Mouse (Mus musculus) CH12.LX (cell line): ENCODE results near the gene Zbtb6. TPM values are rescaled to one million over a fixed set of nuclear protein-coding genes. Genes with fewer than 3 reads are reported as not detected.

Experiments used
- DNase-seq: peaks from one replicate; pipeline ENCODE4 v3.0.0-alpha.2; 2013; ENCODE audit errors: extremely low read depth
- H3K27ac ChIP-seq: 2 replicates; pipeline ENCODE4 v1.5.1; 2012; ENCODE audit warnings: low read depth, mild to moderate bottlenecking, control low read depth, moderate library complexity; ENCODE audit not compliant: insufficient read depth
- H3K27me3 ChIP-seq: replicated peaks from 2 replicates; pipeline ENCODE3; 2012; ENCODE audit warnings: inconsistent platforms
- H3K36me3 ChIP-seq, 2 experiments: replicated peaks in 1 of 2; 2 replicates each; pipeline versions ENCODE3 to v1.6.1; 2012; ENCODE audit warnings: inconsistent platforms in 1 of 2, low read length in 1 of 2, mild to moderate bottlenecking in 1 of 2, mixed read lengths in 1 of 2, moderate library complexity in 1 of 2; ENCODE audit not compliant: control insufficient read depth in 1 of 2, insufficient read depth in 1 of 2
- H3K4me1 ChIP-seq, 2 experiments: 2 replicates each; pipeline ENCODE4 v1.6.1; 2012; ENCODE audit warnings: inconsistent platforms in 1 of 2, moderate library complexity in 1 of 2; ENCODE audit not compliant: insufficient read depth in 2 of 2, control insufficient read depth in 1 of 2
- H3K4me2 ChIP-seq: 2 replicates; pipeline ENCODE4 v1.6.1; 2012; ENCODE audit warnings: low read depth, mild to moderate bottlenecking, control low read depth; ENCODE audit not compliant: poor library complexity, insufficient read depth, severe bottlenecking
- H3K4me3 ChIP-seq, 3 experiments: fragments of 150-350 bp in 1 of 3; sonication (generic) in 1 of 3; replicated peaks in 1 of 3; 2 replicates each; pipeline versions ENCODE3 to v1.5.1; 2011 to 2012; ENCODE audit warnings: low read depth in 2 of 3, low read length in 2 of 3, mild to moderate bottlenecking in 2 of 3, moderate library complexity in 2 of 3, control low read depth in 1 of 3, improper control_type of control experiment in 1 of 3, inconsistent platforms in 1 of 3, mixed read lengths in 1 of 3; ENCODE audit not compliant: poor library complexity in 1 of 3
- H3K79me2 ChIP-seq: replicated peaks from 2 replicates; pipeline ENCODE4 v1.6.1; 2012; ENCODE audit warnings: mild to moderate bottlenecking, moderate library complexity; ENCODE audit not compliant: control insufficient read depth, poor library complexity, insufficient read depth, severe bottlenecking; ENCODE audit errors: extremely low read depth
- H3K9ac ChIP-seq: 2 replicates; pipeline ENCODE4 v1.6.1; 2012; ENCODE audit warnings: low read depth, mild to moderate bottlenecking, control low read depth, moderate library complexity; ENCODE audit not compliant: insufficient read depth
- H3K9me3 ChIP-seq: replicated peaks from 2 replicates; pipeline ENCODE3; 2012; ENCODE audit warnings: low read length, inconsistent platforms, mixed read lengths
- BHLHE40 ChIP-seq: IDR thresholded peaks from 2 replicates; pipeline ENCODE4 v1.6.1; 2011; ENCODE audit warnings: mild to moderate bottlenecking, low read depth, low read length, improper control_type of control experiment
- CHD1 ChIP-seq: IDR thresholded peaks from 2 replicates; pipeline ENCODE4 v1.6.1; 2012; ENCODE audit warnings: low read depth, low read length, improper control_type of control experiment, inconsistent platforms
- CHD2 ChIP-seq: IDR thresholded peaks from 2 replicates; pipeline ENCODE4 v1.6.1; 2011; ENCODE audit warnings: low read length, improper control_type of control experiment
- CTCF ChIP-seq, 2 experiments: IDR thresholded peaks in 1 of 2; conservative IDR thresholded peaks in 1 of 2; 2 replicates each; pipeline ENCODE4 v1.5.1; 2011 to 2012; ENCODE audit warnings: low read depth in 2 of 2, low read length in 2 of 2, improper control_type of control experiment in 1 of 2, inconsistent platforms in 1 of 2, mild to moderate bottlenecking in 1 of 2, moderate library complexity in 1 of 2
- E2F4 ChIP-seq: IDR thresholded peaks from 2 replicates; pipeline ENCODE4 v1.6.1; 2011; ENCODE audit warnings: low read depth, low read length, improper control_type of control experiment; ENCODE audit not compliant: insufficient replicate concordance
- ELF1 ChIP-seq: IDR thresholded peaks from 2 replicates; pipeline ENCODE4 v1.6.1; 2014; ENCODE audit warnings: low read depth, mild to moderate bottlenecking, inconsistent platforms, low read length, improper control_type of control experiment
- EP300 ChIP-seq: IDR thresholded peaks from 2 replicates; pipeline ENCODE4 v1.6.1; 2011; ENCODE audit warnings: low read length, improper control_type of control experiment
- ETS1 ChIP-seq: conservative IDR thresholded peaks from 2 replicates; pipeline ENCODE4 v1.6.1; 2012; ENCODE audit warnings: low read depth, mild to moderate bottlenecking, inconsistent platforms, low read length, improper control_type of control experiment, moderate library complexity
- GABPA ChIP-seq: IDR thresholded peaks from 2 replicates; pipeline ENCODE4 v1.6.1; 2012; ENCODE audit warnings: low read depth, low read length, improper control_type of control experiment, inconsistent platforms; ENCODE audit not compliant: insufficient replicate concordance
- HCFC1 ChIP-seq: IDR thresholded peaks from 2 replicates; pipeline ENCODE4 v1.6.1; 2012; ENCODE audit warnings: low read depth, mild to moderate bottlenecking, inconsistent platforms, low read length, improper control_type of control experiment
- IRF4 ChIP-seq: IDR thresholded peaks from 2 replicates; pipeline ENCODE4 v1.6.1; 2014; ENCODE audit warnings: low read depth, mild to moderate bottlenecking, inconsistent platforms, low read length, improper control_type of control experiment
- JUN ChIP-seq: IDR thresholded peaks from 2 replicates; pipeline ENCODE4 v1.6.1; 2011; ENCODE audit warnings: low read depth, mild to moderate bottlenecking, low read length, improper control_type of control experiment, moderate library complexity; ENCODE audit not compliant: insufficient read depth
- JUND ChIP-seq: conservative IDR thresholded peaks from 2 replicates; pipeline ENCODE4 v1.6.1; 2011; ENCODE audit warnings: low read depth, low read length, improper control_type of control experiment
- KAT2A ChIP-seq: IDR thresholded peaks from 2 replicates; pipeline ENCODE4 v1.6.1; 2012; ENCODE audit warnings: low read length, improper control_type of control experiment, inconsistent platforms; ENCODE audit not compliant: insufficient replicate concordance
- MAFK ChIP-seq: IDR thresholded peaks from 2 replicates; pipeline ENCODE4 v1.6.1; 2011; ENCODE audit warnings: low read length, improper control_type of control experiment; ENCODE audit not compliant: insufficient replicate concordance
- MAX ChIP-seq: IDR thresholded peaks from 2 replicates; pipeline ENCODE4 v1.6.1; 2011; ENCODE audit warnings: low read length, improper control_type of control experiment
- MAZ ChIP-seq: IDR thresholded peaks from 2 replicates; pipeline ENCODE4 v1.6.1; 2012; ENCODE audit warnings: low read depth, mild to moderate bottlenecking, inconsistent platforms, low read length, improper control_type of control experiment, moderate library complexity
- MEF2A ChIP-seq: IDR thresholded peaks from 2 replicates; pipeline ENCODE4 v1.6.1; 2014; ENCODE audit warnings: low read depth, mild to moderate bottlenecking, inconsistent platforms, low read length, improper control_type of control experiment, borderline replicate concordance
- MXI1 ChIP-seq: IDR thresholded peaks from 2 replicates; pipeline ENCODE4 v1.6.1; 2011; ENCODE audit warnings: mild to moderate bottlenecking, low read depth, low read length, improper control_type of control experiment
- MYC ChIP-seq: IDR thresholded peaks from 2 replicates; pipeline ENCODE4 v1.6.1; 2011; ENCODE audit warnings: low read depth, mild to moderate bottlenecking, improper control_type of control experiment, low read length
- NELFE ChIP-seq: IDR thresholded peaks from 2 replicates; pipeline ENCODE4 v1.6.1; 2011; ENCODE audit warnings: low read depth, low read length, improper control_type of control experiment
- NRF1 ChIP-seq: IDR thresholded peaks from 2 replicates; pipeline ENCODE4 v1.6.1; 2014; ENCODE audit warnings: low read depth, mild to moderate bottlenecking, inconsistent platforms, low read length, improper control_type of control experiment, moderate library complexity
- PAX5 ChIP-seq: IDR thresholded peaks from 2 replicates; pipeline ENCODE4 v1.6.1; 2012; ENCODE audit warnings: low read length, inconsistent platforms, mixed read lengths
- POLR2A ChIP-seq: IDR thresholded peaks from 2 replicates; pipeline ENCODE4 v1.6.1; 2011; ENCODE audit warnings: low read depth, mild to moderate bottlenecking, improper control_type of control experiment, low read length
- RAD21 ChIP-seq: IDR thresholded peaks from 2 replicates; pipeline ENCODE4 v1.6.1; 2011; ENCODE audit warnings: low read depth, mild to moderate bottlenecking, low read length, improper control_type of control experiment, moderate library complexity
- RCOR1 ChIP-seq: conservative IDR thresholded peaks from 2 replicates; pipeline ENCODE4 v1.6.1; 2012; ENCODE audit warnings: low read depth, mild to moderate bottlenecking, inconsistent platforms, low read length, improper control_type of control experiment
- SIN3A ChIP-seq: IDR thresholded peaks from 2 replicates; pipeline ENCODE4 v1.6.1; 2012; ENCODE audit warnings: low read length, improper control_type of control experiment, inconsistent platforms
- SMC3 ChIP-seq: IDR thresholded peaks from 2 replicates; pipeline ENCODE4 v1.6.1; 2011; ENCODE audit warnings: low read depth, low read length, improper control_type of control experiment
- TBP ChIP-seq: conservative IDR thresholded peaks from 2 replicates; pipeline ENCODE4 v1.6.1; 2011; ENCODE audit warnings: low read depth, low read length, improper control_type of control experiment
- TCF12 ChIP-seq: IDR thresholded peaks from 2 replicates; pipeline ENCODE4 v1.6.1; 2014; ENCODE audit warnings: low read depth, mild to moderate bottlenecking, inconsistent platforms, low read length, improper control_type of control experiment
- UBTF ChIP-seq: IDR thresholded peaks from 2 replicates; pipeline ENCODE4 v1.6.1; 2012; ENCODE audit warnings: low read depth, mild to moderate bottlenecking, inconsistent platforms, low read length, improper control_type of control experiment, moderate library complexity
- USF1 ChIP-seq: IDR thresholded peaks from 2 replicates; pipeline ENCODE4 v1.6.1; 2014; ENCODE audit warnings: low read depth, mild to moderate bottlenecking, inconsistent platforms, low read length, improper control_type of control experiment
- USF2 ChIP-seq: conservative IDR thresholded peaks from 2 replicates; pipeline ENCODE4 v1.6.1; 2011; ENCODE audit warnings: low read depth, low read length, improper control_type of control experiment
- ZC3H11A ChIP-seq: IDR thresholded peaks from 2 replicates; pipeline ENCODE4 v1.6.1; 2012; ENCODE audit warnings: low read depth, mild to moderate bottlenecking, inconsistent platforms, low read length, improper control_type of control experiment
- ZKSCAN1 ChIP-seq: IDR thresholded peaks from 2 replicates; pipeline ENCODE4 v1.6.1; 2012; ENCODE audit warnings: low read depth, inconsistent platforms, low read length, improper control_type of control experiment, borderline replicate concordance
- ZMIZ1 ChIP-seq: IDR thresholded peaks from 2 replicates; pipeline ENCODE4 v1.6.1; 2012; ENCODE audit warnings: low read depth, mild to moderate bottlenecking, inconsistent platforms, low read length, improper control_type of control experiment
- ZNF384 ChIP-seq: IDR thresholded peaks from 2 replicates; pipeline ENCODE4 v1.6.1; 2012; ENCODE audit warnings: low read depth, low read length, improper control_type of control experiment, inconsistent platforms
- dilution Hi-C: fragments of 300-500 bp; cut with MboI; formaldehyde crosslinking; loops from 2 replicates; pipeline ENCODE4 v1.14.3; 2020; ENCODE audit warnings: low sequenced_read_pairs; ENCODE audit not compliant: extremely low pct_unique_long_range_greater_than_20kb, extremely low pct_ligation_motif_present
- in situ Hi-C: fragments of 300-500 bp; cut with MboI; formaldehyde crosslinking; loops from 3 replicates; pipeline ENCODE4 v1.14.3; 2019; ENCODE audit warnings: low sequenced_read_pairs, low pct_ligation_motif_present, low pct_unique_long_range_greater_than_20kb, mixed read lengths
- polyA plus RNA-seq: library from polyadenylated mRNA; unstranded; fragments of >175 nt; gene quantifications from 2 replicates; pipeline ENCODE4 v1.2.1, GENCODE M21; 2012; ENCODE audit warnings: low read depth; ENCODE audit not compliant: insufficient read length
- total RNA-seq, 2 experiments: library from RNA; depleted of rRNA; stranded (reverse); fragments of 300-350 nt in 1 of 2; fragments of >200 nt in 1 of 2; gene quantifications; 2 replicates each; pipeline ENCODE4 v1.2.3; 2012 to 2014

Gene Zbtb6
- total RNA-seq (2012; rRNA removed), result 6.7 and 9.6 TPM in 2 replicates
- 23.3 and 26.3 TPM in 2 replicates for total RNA-seq (2014; rRNA removed)
- polyA plus RNA-seq, result 6.2 and 9.2 TPM in 2 replicates

- dilution Hi-C loops (no loop called here), in situ Hi-C loops (no loop called here)
- H3K36me3 ChIP-seq, result peaks cover 0 to 25% of the 10 kb centered on the region in 2 experiments
- H3K27ac ChIP-seq, result peak within 1 kb of the TSS; percentile 96
- H3K9me3 ChIP-seq, result no peaks in the 10 kb centered on the region
- DNase-seq, result peak; percentile 97
- peak within 1 kb of the TSS; percentile 91 to 99 (median 99) for H3K4me3 ChIP-seq
- H3K9ac ChIP-seq, result peak within 1 kb of the TSS; percentile 91
- H3K79me2 ChIP-seq, result peaks cover 59% of the 10 kb centered on the region
- no peaks in the 10 kb centered on the region for H3K27me3 ChIP-seq
- peaks cover 2 to 32% of the 10 kb centered on the region in 2 experiments for H3K4me1 ChIP-seq
- H3K4me2 ChIP-seq, result peak within 1 kb of the TSS; percentile 67; the same call in 1 of the 2 replicates
- TF ChIP-seq MEF2A (peak; percentile 65), HCFC1 (peak; percentile 93), RCOR1 (peak; percentile 45; the same call in 1 of the 2 replicates), IRF4 (peak; percentile 73), MAFK (0 out of 2 replicates have a peak, but pooled peaks have one; percentile 3), TCF12 (peak; percentile 96), GABPA (peak; percentile 24; the same call in 1 of the 2 replicates), NELFE (peak; percentile 75), ZMIZ1 (peak; percentile 67; the same call in 1 of the 2 replicates), ETS1 (peak; percentile 50), ZKSCAN1 (no peak), MAZ (peak; percentile 81; the same call in 1 of the 2 replicates), E2F4 (no peak), CHD2 (peak; percentile 97), MYC (no peak), NRF1 (0 out of 2 replicates have a peak, but pooled peaks have one; percentile 25), ELF1 (peak; percentile 92), SMC3 (no peak), JUND (no peak), BHLHE40 (peak; percentile 14; the same call in 1 of the 2 replicates), TBP (0 out of 2 replicates have a peak, but pooled peaks have one; percentile 60), RAD21 (no peak), CTCF (conservative IDR thresholded peaks at IDR 0.05 in 1 of 2, IDR thresholded peaks at IDR 0.05 in 1 of 2; ENCODE audit: low read depth in 2 of 2, low read length in 2 of 2) (no peak), ZNF384 (no peak), USF1 (peak; percentile 76), MXI1 (peak; percentile 55), USF2 (no peak), EP300 (no peak), POLR2A (peak; percentile 83), SIN3A (peak; percentile 96), UBTF (peak; percentile 99), MAX (peak; percentile 35), KAT2A (peak; percentile 94; the same call in 1 of the 2 replicates), ZC3H11A (no peak), CHD1 (no peak; the same call in 1 of the 2 replicates), JUN (no peak), PAX5 (no peak)
These were observed at the start of gene Zbtb6, which contains the start of the genes Zbtb26 and Rabgap1 for GRCm38 (mm10) chr2:37442611-37443591. TSS of gene Zbtb6 (minus strand) at chr2:37443171. TSS of gene Zbtb26 (minus strand) at chr2:37443135. TSS of gene Rabgap1 (plus strand) at chr2:37443279.
